Comparison of ENCODE assay signal across 20 mouse cellular contexts in the genomic region with DNA sequence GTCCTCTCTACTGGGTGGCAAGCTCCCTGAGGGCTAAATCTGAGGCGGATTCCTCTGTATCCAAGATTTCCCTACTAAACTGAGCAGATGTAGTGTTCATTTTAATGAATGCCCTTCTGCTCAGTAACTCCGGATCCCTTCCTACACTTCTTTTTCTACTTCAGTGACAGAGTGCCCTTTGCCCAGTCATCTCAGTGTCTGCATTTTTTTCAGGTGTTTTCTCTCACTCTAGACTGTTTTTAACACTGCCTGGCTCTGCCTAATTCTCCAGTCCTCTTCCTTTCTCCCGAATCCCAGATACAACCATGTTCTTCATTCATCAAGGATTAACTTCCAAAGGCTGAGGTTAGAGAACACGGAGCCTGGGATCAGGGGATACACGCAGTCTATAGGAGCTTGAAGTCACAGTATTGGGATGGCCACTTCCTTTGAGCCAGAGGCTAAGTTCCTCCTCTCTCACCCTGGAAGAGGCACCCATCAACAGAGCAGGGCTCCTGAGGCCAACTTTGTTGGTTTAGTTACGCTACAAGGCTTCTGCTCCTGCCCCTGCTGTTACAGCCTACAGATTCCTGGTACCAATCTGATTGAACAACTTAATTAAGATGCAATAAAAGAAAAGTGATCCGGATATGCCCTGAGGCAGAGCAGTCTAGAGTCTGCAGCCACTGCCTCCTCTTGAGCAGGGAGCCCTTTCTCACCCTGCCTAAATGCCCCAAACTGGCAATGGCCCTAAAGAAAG. TPM values are rescaled to one million over a fixed set of nuclear protein-coding genes. Genes with fewer than 3 reads are reported as not detected.
DNase-seq lines count a peak whose midpoint lies in the region; ATAC-seq lines count a peak whose summit lies in the region.
"Had no signal": no experiment of that assay in that cellular context is flagged by ENCODE, and none has a peak within 500 bp of the region (broad histone marks: within the 10 kb centered on the region; RNA-seq: fewer than 3 reads in every experiment).

No protein-coding gene starts in this region.

- DNase-seq in kidney, adult 18-20 months, result peak; percentile 35
- no peak for DNase-seq in kidney, postnatal 10 days
- peak; percentile 22 for DNase-seq in kidney, postnatal 14 days
- DNase-seq in limb, embryonic 10.5 days (ENCODE audit: low spot score), result peak; percentile 25
- no peak for DNase-seq in left cerebral cortex, postnatal 36 days (ENCODE audit: low spot score in 2 of 2)
- DNase-seq: adrenal gland, adult 2 months; adrenal gland, postnatal 25 days; cerebellum, adult 18-20 months; cerebellum, adult 9-11 months; cerebellum, postnatal 36 days; gastrocnemius, postnatal 10 days; heart, adult 2 months had no signal

- H3K36me3 ChIP-seq in kidney, embryonic 15.5 days, result no peaks in the 10 kb centered on the region
- H3K36me3 ChIP-seq in limb, embryonic 10.5 days, result no peaks in the 10 kb centered on the region
- no peaks in the 10 kb centered on the region for H3K36me3 ChIP-seq in midbrain, embryonic 13.5 days
- H3K36me3 ChIP-seq: embryonic facial prominence, embryonic 12.5 days; forebrain, embryonic 12.5 days; heart, embryonic 12.5 days; hindbrain, embryonic 10.5 days; hindbrain, embryonic 15.5 days had no signal

- H3K9me3 ChIP-seq in kidney, embryonic 15.5 days (replicated peaks), result no peaks in the 10 kb centered on the region
- no peaks in the 10 kb centered on the region for H3K9me3 ChIP-seq in limb, embryonic 10.5 days (replicated peaks)
- no peaks in the 10 kb centered on the region for H3K9me3 ChIP-seq in midbrain, embryonic 13.5 days
- H3K9me3 ChIP-seq: embryonic facial prominence, embryonic 12.5 days; forebrain, embryonic 12.5 days; heart, embryonic 12.5 days; hindbrain, embryonic 10.5 days; hindbrain, embryonic 15.5 days had no signal

- no peak overlapping the region for H3K9ac ChIP-seq in kidney, embryonic 15.5 days
- no peak overlapping the region for H3K9ac ChIP-seq in midbrain, embryonic 13.5 days (replicated peaks)
- H3K9ac ChIP-seq: embryonic facial prominence, embryonic 12.5 days; forebrain, embryonic 12.5 days; heart, embryonic 12.5 days; hindbrain, embryonic 15.5 days had no signal

- no peak overlapping the region for H3K4me3 ChIP-seq in kidney, embryonic 15.5 days (replicated peaks)
- H3K4me3 ChIP-seq in limb, embryonic 10.5 days, result no peak overlapping the region
- no peak overlapping the region for H3K4me3 ChIP-seq in midbrain, embryonic 13.5 days (replicated peaks)
- H3K4me3 ChIP-seq: embryonic facial prominence, embryonic 12.5 days; forebrain, embryonic 12.5 days; heart, adult 2 months; heart, embryonic 12.5 days; hindbrain, embryonic 10.5 days; hindbrain, embryonic 15.5 days had no signal

- no peak overlapping the region for H3K27ac ChIP-seq in kidney, embryonic 15.5 days
- no peak overlapping the region for H3K27ac ChIP-seq in limb, embryonic 10.5 days
- no peak overlapping the region for H3K27ac ChIP-seq in midbrain, embryonic 13.5 days
- H3K27ac ChIP-seq: embryonic facial prominence, embryonic 12.5 days; forebrain, embryonic 12.5 days; heart, adult 2 months; hindbrain, embryonic 10.5 days; hindbrain, embryonic 15.5 days had no signal

- WGBS in kidney, embryonic 15.5 days, result 43% methylated on average over 7 of the region's 7 CpGs
- WGBS in limb, embryonic 10.5 days, result 74% methylated on average over 7 of the region's 7 CpGs
- 50% methylated on average over 7 of the region's 7 CpGs for WGBS in midbrain, embryonic 13.5 days

- H3K27me3 ChIP-seq in kidney, embryonic 15.5 days, result peaks cover 46% of the 10 kb centered on the region
- peaks cover 66% of the 10 kb centered on the region for H3K27me3 ChIP-seq in limb, embryonic 10.5 days (ENCODE audit: low read depth, poor library complexity, severe bottlenecking)
- H3K27me3 ChIP-seq in midbrain, embryonic 13.5 days, result peaks cover 25% of the 10 kb centered on the region

- H3K4me1 ChIP-seq in kidney, embryonic 15.5 days, result peaks cover 33% of the 10 kb centered on the region
- peaks cover 18% of the 10 kb centered on the region for H3K4me1 ChIP-seq in limb, embryonic 10.5 days
- H3K4me1 ChIP-seq in midbrain, embryonic 13.5 days (replicated peaks), result peaks cover 7% of the 10 kb centered on the region

- intact Hi-C loops in left cerebral cortex, postnatal 36 days (cut with DNase I), result loop anchor here (5.0 to 10.0 kb wide), 2 partner anchors 55 to 233 kb away; no protein-coding TSS in a partner anchor

- peak overlapping the region; percentile 3; the same call in 1 of the 2 replicates for H3K4me2 ChIP-seq in kidney, embryonic 15.5 days
- no peak overlapping the region for H3K4me2 ChIP-seq in midbrain, embryonic 13.5 days (replicated peaks)
- H3K4me2 ChIP-seq: embryonic facial prominence, embryonic 12.5 days; forebrain, embryonic 12.5 days; heart, embryonic 12.5 days; hindbrain, embryonic 15.5 days had no signal

- peak; percentile 58 for ATAC-seq in kidney, embryonic 15.5 days (replicated peaks; ENCODE audit: low FRiP score)
- ATAC-seq in midbrain, embryonic 13.5 days, result no peak
- ATAC-seq: forebrain, embryonic 16.5 days had no signal

RNA-seq across cellular contexts. Expression of a gene that starts 4.4 kb away (rescaled TPM):
- polyA plus RNA-seq in kidney, embryonic 15.5 days (2015; fragmentation: Nextera tagmentation; extraction: Ambion mirVana), result 4.9 TPM in 2 replicates
- polyA plus RNA-seq in limb, embryonic 10.5 days (2016; fragmentation: Nextera tagmentation; extraction: Ambion mirVana), result 0.34 and 0.56 TPM in 2 replicates
- total RNA-seq in left cerebral cortex, postnatal 36 days (2021), result 1 to 10 TPM; 4.4 to 4.9 TPM
- 0.61 and 0.83 TPM in 2 replicates for polyA plus RNA-seq in midbrain, embryonic 13.5 days (2015; fragmentation: Nextera tagmentation; extraction: Ambion mirVana)

Comparison
In these comparisons a context has a peak if more than half of its experiments do, and no peak if none do; other contexts are left out.
1. DNase-seq: peak in kidney, adult 18-20 months (single experiment), kidney, postnatal 14 days (single experiment) and limb, embryonic 10.5 days (single experiment); none in kidney, postnatal 10 days (single experiment) and left cerebral cortex, postnatal 36 days (0 of 2).